Mouse (Mus musculus): Measurements from ENCODE around the gene Iah1. TPM values are rescaled to one million over a fixed set of nuclear protein-coding genes. Genes with fewer than 3 reads are reported as not detected.

The Iah1 gene
- polyA plus RNA-seq, 1 experiment from 2014 or later = 45.1 TPM

GRCm38 (mm10) chr12:21340674-21341073 is 24.5 kb downstream of the Iah1 start:
- Histone ChIP-seq H3K36me3 (ENCODE audit: control insufficient read depth, insufficient read depth, low read length) (peaks cover 12% of the 10 kb centered on the region; the same call in 1 of the 2 replicates), H3K4me3 (ENCODE audit: low read depth, low read length) (no peak overlapping the region), H3K27me3 (ENCODE audit: control insufficient read depth, insufficient read depth, low read length) (no peaks in the 10 kb centered on the region), H3K9ac (ENCODE audit: low read length) (no peak overlapping the region), H3K4me2 (replicated peaks; ENCODE audit: low read depth) (no peak overlapping the region), H3K27ac (replicated peaks) (no peak overlapping the region), H3K4me1 (replicated peaks; ENCODE audit: control insufficient read depth, insufficient read depth) (no peaks in the 10 kb centered on the region), H3K9me3 (ENCODE audit: control insufficient read depth, low read length) (no peaks in the 10 kb centered on the region)
- DNase-seq (ENCODE audit: low spot score) = no peak
- TF ChIP-seq CTCF (IDR thresholded peaks at IDR 0.05; ENCODE audit: low read depth) = no peak
- no peak for TF ChIP-seq EP300 (optimal IDR thresholded peaks at IDR 0.05)
- whole genome bisulfite sequencing = 90% methylated on average over 5 of the region's 5 CpGs
- no peak for ATAC-seq (ENCODE audit: low FRiP score, low TSS enrichment)

DNA sequence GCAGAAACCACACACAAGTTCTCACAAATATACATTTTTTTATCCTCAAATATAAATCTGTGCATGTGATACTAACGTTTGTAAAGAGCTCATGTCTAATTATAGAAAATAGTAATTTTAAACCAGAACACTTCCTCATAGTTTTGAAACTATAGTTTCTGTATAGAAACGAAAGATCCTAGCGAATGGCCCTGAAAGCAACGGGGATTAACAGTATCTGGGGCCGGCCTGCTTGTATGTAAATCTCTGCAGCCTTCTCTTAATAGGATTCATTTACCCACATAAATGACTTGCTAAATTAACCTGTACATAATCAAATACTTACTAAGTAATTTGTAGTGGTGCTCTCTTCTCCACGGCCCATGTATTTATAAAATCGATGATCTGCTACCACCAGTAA is 30.8 kb downstream of the Iah1 start:
- no peaks in the 10 kb centered on the region for H3K4me1 ChIP-seq (replicated peaks; ENCODE audit: control insufficient read depth, insufficient read depth)
- ATAC-seq (ENCODE audit: low FRiP score, low TSS enrichment) = no peak
- no peak for DNase-seq (ENCODE audit: low spot score)
- H3K9me3 ChIP-seq (ENCODE audit: control insufficient read depth, low read length) = no peaks in the 10 kb centered on the region
- 82% methylated on average over 7 of the region's 7 CpGs for WGBS
- H3K4me2 ChIP-seq (replicated peaks; ENCODE audit: low read depth) = no peak overlapping the region
- H3K27me3 ChIP-seq (ENCODE audit: control insufficient read depth, insufficient read depth, low read length) = no peaks in the 10 kb centered on the region
- H3K9ac ChIP-seq (ENCODE audit: low read length) = no peak overlapping the region
- no peak for TF ChIP-seq EP300 (optimal IDR thresholded peaks at IDR 0.05)
- TF ChIP-seq CTCF (IDR thresholded peaks at IDR 0.05; ENCODE audit: low read depth) = no peak
- no peak overlapping the region for H3K4me3 ChIP-seq (ENCODE audit: low read depth, low read length)
- H3K36me3 ChIP-seq (ENCODE audit: control insufficient read depth, insufficient read depth, low read length) = peaks cover 8% of the 10 kb centered on the region; the same call in 1 of the 2 replicates
- H3K27ac ChIP-seq (replicated peaks) = no peak overlapping the region

- Histone ChIP-seq H3K9ac (ENCODE audit: low read length) (no peak overlapping the region), H3K36me3 (ENCODE audit: control insufficient read depth, insufficient read depth, low read length) (peaks cover 13% of the 10 kb centered on the region; the same call in 1 of the 2 replicates), H3K4me3 (ENCODE audit: low read depth, low read length) (no peak overlapping the region), H3K4me1 (replicated peaks; ENCODE audit: control insufficient read depth, insufficient read depth) (no peaks in the 10 kb centered on the region), H3K27ac (replicated peaks) (no peak overlapping the region), H3K9me3 (ENCODE audit: control insufficient read depth, low read length) (no peaks in the 10 kb centered on the region), H3K4me2 (replicated peaks; ENCODE audit: low read depth) (no peak overlapping the region), H3K27me3 (ENCODE audit: control insufficient read depth, insufficient read depth, low read length) (no peaks in the 10 kb centered on the region)
- DNase-seq (ENCODE audit: low spot score) (no peak), ATAC-seq (ENCODE audit: low FRiP score, low TSS enrichment) (no peak)
- WGBS = 85% methylated on average over 7 of the region's 7 CpGs
- no peak for TF ChIP-seq EP300 (optimal IDR thresholded peaks at IDR 0.05)
Observed at GRCm38 (mm10) chr12:21350113-21350876, 34.1 kb downstream of the Iah1 start.

DNA sequence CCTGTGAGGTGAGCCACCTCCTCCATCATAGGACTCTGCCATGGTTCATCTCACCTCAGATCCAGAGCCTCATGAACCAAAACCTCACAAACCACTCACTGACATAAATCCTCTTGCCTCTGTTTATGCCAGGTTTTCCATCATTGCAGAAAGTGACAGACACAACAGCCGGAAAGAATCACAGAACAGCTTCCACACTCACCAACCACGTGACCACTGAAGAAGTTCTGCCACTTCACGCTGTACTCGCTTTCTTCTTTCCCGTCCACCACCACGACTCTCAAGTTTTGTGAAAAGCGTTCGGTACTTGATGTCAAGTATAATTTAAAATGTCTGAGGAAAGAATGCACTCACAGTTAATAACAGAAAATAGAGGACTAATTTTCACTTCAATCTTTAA is 37.5 kb downstream of the Iah1 start:
- H3K9me3 ChIP-seq (ENCODE audit: control insufficient read depth, low read length) = no peaks in the 10 kb centered on the region
- H3K36me3 ChIP-seq (ENCODE audit: control insufficient read depth, insufficient read depth, low read length) = 0 out of 2 replicates have a peak, but pooled peaks cover 9% of the 10 kb centered on the region
- WGBS = 90% methylated on average over 8 of the region's 8 CpGs
- no peaks in the 10 kb centered on the region for H3K4me1 ChIP-seq (replicated peaks; ENCODE audit: control insufficient read depth, insufficient read depth)
- DNase-seq (ENCODE audit: low spot score) = no peak
- H3K27ac ChIP-seq (replicated peaks) = no peak overlapping the region
- no peak for ATAC-seq (ENCODE audit: low FRiP score, low TSS enrichment)
- TF ChIP-seq EP300 (optimal IDR thresholded peaks at IDR 0.05) (no peak), CTCF (IDR thresholded peaks at IDR 0.05; ENCODE audit: low read depth) (no peak)
- no peak overlapping the region for H3K4me2 ChIP-seq (replicated peaks; ENCODE audit: low read depth)
- H3K27me3 ChIP-seq (ENCODE audit: control insufficient read depth, insufficient read depth, low read length) = no peaks in the 10 kb centered on the region
- H3K4me3 ChIP-seq (ENCODE audit: low read depth, low read length) = no peak overlapping the region
- no peak overlapping the region for H3K9ac ChIP-seq (ENCODE audit: low read length)

DNA sequence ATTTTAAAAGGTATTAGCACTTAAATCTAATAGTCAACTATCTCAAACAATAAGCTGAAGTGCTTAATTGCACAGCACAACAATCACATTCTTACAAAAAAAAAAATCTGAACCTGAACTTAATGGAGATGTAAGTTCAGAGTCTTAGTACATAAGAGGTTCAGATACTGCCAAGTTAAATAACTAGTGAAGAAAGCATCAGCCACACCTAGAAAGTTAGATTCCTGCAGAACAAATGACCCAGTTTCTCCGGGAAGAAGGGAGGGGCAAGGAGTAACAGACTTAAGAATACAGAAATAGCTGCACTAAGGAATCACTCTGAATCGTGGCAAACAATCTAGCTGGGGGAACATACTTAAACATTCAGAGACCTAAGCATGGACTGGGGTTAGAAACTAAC is 46.5 kb downstream of the Iah1 start:
- Histone ChIP-seq H3K36me3 (ENCODE audit: control insufficient read depth, insufficient read depth, low read length) (no peaks in the 10 kb centered on the region), H3K9me3 (ENCODE audit: control insufficient read depth, low read length) (no peaks in the 10 kb centered on the region), H3K27me3 (ENCODE audit: control insufficient read depth, insufficient read depth, low read length) (no peaks in the 10 kb centered on the region), H3K4me1 (replicated peaks; ENCODE audit: control insufficient read depth, insufficient read depth) (no peaks in the 10 kb centered on the region), H3K27ac (replicated peaks) (peak overlapping the region; percentile 73), H3K4me2 (replicated peaks; ENCODE audit: low read depth) (no peak overlapping the region; the same call in 1 of the 2 replicates), H3K9ac (ENCODE audit: low read length) (no peak overlapping the region), H3K4me3 (ENCODE audit: low read depth, low read length) (no peak overlapping the region)
- WGBS = 38% methylated on average over 2 of the region's 2 CpGs
- no peak for DNase-seq (ENCODE audit: low spot score)
- TF ChIP-seq EP300 (optimal IDR thresholded peaks at IDR 0.05) (no peak), CTCF (IDR thresholded peaks at IDR 0.05; ENCODE audit: low read depth) (no peak)
- ATAC-seq (ENCODE audit: low FRiP score, low TSS enrichment) = peak; percentile 85

GRCm38 (mm10) chr12:21363195-21363594 is 47.0 kb downstream of the Iah1 start:
- no peaks in the 10 kb centered on the region for H3K27me3 ChIP-seq (ENCODE audit: control insufficient read depth, insufficient read depth, low read length)
- ATAC-seq (ENCODE audit: low FRiP score, low TSS enrichment) (no peak), DNase-seq (ENCODE audit: low spot score) (no peak)
- TF ChIP-seq CTCF (IDR thresholded peaks at IDR 0.05; ENCODE audit: low read depth) = 0 out of 2 replicates have a peak, but pooled peaks have one; percentile 2
- TF ChIP-seq EP300 (optimal IDR thresholded peaks at IDR 0.05) = no peak
- no peak overlapping the region for H3K4me3 ChIP-seq (ENCODE audit: low read depth, low read length)
- no peaks in the 10 kb centered on the region for H3K9me3 ChIP-seq (ENCODE audit: control insufficient read depth, low read length)
- peak overlapping the region; percentile 73 for H3K27ac ChIP-seq (replicated peaks)
- no peak overlapping the region; the same call in 1 of the 2 replicates for H3K4me2 ChIP-seq (replicated peaks; ENCODE audit: low read depth)
- no peaks in the 10 kb centered on the region for H3K4me1 ChIP-seq (replicated peaks; ENCODE audit: control insufficient read depth, insufficient read depth)
- 73% methylated on average over 3 of the region's 3 CpGs for WGBS
- H3K9ac ChIP-seq (ENCODE audit: low read length) = no peak overlapping the region
- H3K36me3 ChIP-seq (ENCODE audit: control insufficient read depth, insufficient read depth, low read length) = no peaks in the 10 kb centered on the region

Measured in stomach, postnatal 0 days (tissue).